Mouse (Mus musculus) neural tube, embryonic 13.5 days (tissue): Measurements from ENCODE around the gene Igtp. TPM values are rescaled to one million over a fixed set of nuclear protein-coding genes. Genes with fewer than 3 reads are reported as not detected.
"Not testable (repeated sequence)": the region's sequence is repeated elsewhere in the genome, so short reads cannot be mapped to it uniquely, and the experiment has no call there.

Source experiments
- ATAC-seq: fragments of 200-750 bp; cut with Nextera tagmentation; 2 replicates; pipeline ENCODE4 v1.8.0; 2017; ENCODE audit warnings: low read depth, mild to moderate bottlenecking, moderate TSS enrichment, moderate library complexity
- H3K27ac ChIP-seq: fragments of 300-500 bp; sonication (generic); replicated peaks from 2 replicates; pipeline ENCODE4 v1.5.1; 2015; ENCODE audit warnings: moderate library complexity, mild to moderate bottlenecking, inconsistent platforms
- H3K27me3 ChIP-seq: fragments of 300-500 bp; sonication (generic); 2 replicates; pipeline ENCODE4 v1.6.1; 2015; ENCODE audit warnings: mild to moderate bottlenecking, inconsistent platforms
- H3K36me3 ChIP-seq: fragments of 300-500 bp; sonication (generic); 2 replicates; pipeline ENCODE4 v1.6.1; 2015; ENCODE audit warnings: mild to moderate bottlenecking, inconsistent platforms
- H3K4me1 ChIP-seq: fragments of 300-500 bp; sonication (generic); replicated peaks from 2 replicates; pipeline ENCODE4 v1.6.1; 2015; ENCODE audit warnings: inconsistent platforms
- H3K4me2 ChIP-seq: fragments of 300-500 bp; sonication (generic); 2 replicates; pipeline ENCODE4 v1.6.1; 2015; ENCODE audit warnings: inconsistent platforms, mild to moderate bottlenecking, moderate library complexity
- H3K4me3 ChIP-seq: fragments of 300-500 bp; sonication (generic); 2 replicates; pipeline ENCODE4 v1.5.1; 2015; ENCODE audit warnings: mild to moderate bottlenecking, inconsistent platforms
- H3K9ac ChIP-seq: fragments of 300-500 bp; sonication (generic); 2 replicates; pipeline ENCODE4 v1.6.1; 2015; ENCODE audit warnings: moderate library complexity, mild to moderate bottlenecking, inconsistent platforms
- H3K9me3 ChIP-seq: fragments of 300-500 bp; sonication (generic); 2 replicates; pipeline ENCODE4 v1.6.1; 2016; ENCODE audit warnings: inconsistent platforms
- WGBS: fragments of 180-500 bp; shearing (Covaris S2); methylation state at CpG from one replicate; pipeline ENCODE4 v1.1.7; 2015; 5-methylcytosine and 5-hydroxymethylcytosine counted together
- polyA plus RNA-seq: library from polyadenylated mRNA; unstranded; fragments of >200 nt; fragmentation: Nextera tagmentation; extraction: Ambion mirVana; gene quantifications from 2 replicates; pipeline ENCODE4 v1.2.1, GENCODE M21; 2015

Gene Igtp
- polyA plus RNA-seq, 1 experiment from 2014 or later: 2.2 TPM

GRCm38 (mm10) chr11:58215814-58216213 is 16.5 kb downstream of the Igtp start:
- no peak for ATAC-seq
- Histone ChIP-seq H3K36me3 (no peaks in the 10 kb centered on the region), H3K4me1 (peaks cover 16% of the 10 kb centered on the region), H3K9me3 (no peaks in the 10 kb centered on the region), H3K4me3 (no peak overlapping the region), H3K4me2 (no peak overlapping the region), H3K27me3 (no peaks in the 10 kb centered on the region), H3K27ac (no peak overlapping the region), H3K9ac (no peak overlapping the region)
- 81% methylated on average over 5 of the region's 5 CpGs for WGBS

GRCm38 (mm10) chr11:58216823-58217222 is 17.5 kb downstream of the Igtp start:
- no peak overlapping the region for H3K4me2 ChIP-seq
- H3K27me3 ChIP-seq: no peaks in the 10 kb centered on the region
- peaks cover 6% of the 10 kb centered on the region; the same call in 1 of the 2 replicates for H3K4me1 ChIP-seq
- H3K4me3 ChIP-seq: no peak overlapping the region
- H3K9ac ChIP-seq: no peak overlapping the region
- WGBS: 86% methylated on average over 6 of the region's 6 CpGs
- H3K9me3 ChIP-seq: no peaks in the 10 kb centered on the region
- H3K36me3 ChIP-seq: no peaks in the 10 kb centered on the region
- H3K27ac ChIP-seq: no peak overlapping the region
- no peak for ATAC-seq

GRCm38 (mm10) chr11:58223751-58224150 is 24.4 kb downstream of the Igtp start:
- 61% methylated on average over 4 of the region's 4 CpGs for WGBS
- H3K27ac ChIP-seq: no peak overlapping the region
- no peaks in the 10 kb centered on the region for H3K27me3 ChIP-seq
- no peak for ATAC-seq
- H3K9ac ChIP-seq: no peak overlapping the region
- no peaks in the 10 kb centered on the region for H3K9me3 ChIP-seq
- H3K36me3 ChIP-seq: no peaks in the 10 kb centered on the region
- peaks cover 10% of the 10 kb centered on the region; the same call in 1 of the 2 replicates for H3K4me1 ChIP-seq
- H3K4me3 ChIP-seq: no peak overlapping the region
- no peak overlapping the region for H3K4me2 ChIP-seq

GRCm38 (mm10) chr11:58224313-58224712 is 25.0 kb downstream of the Igtp start:
- no peak overlapping the region for H3K27ac ChIP-seq
- no peaks in the 10 kb centered on the region for H3K36me3 ChIP-seq
- WGBS: 53% methylated on average over 7 of the region's 7 CpGs
- H3K4me1 ChIP-seq: peaks cover 10% of the 10 kb centered on the region; the same call in 1 of the 2 replicates
- no peak for ATAC-seq
- H3K9ac ChIP-seq: no peak overlapping the region
- H3K4me3 ChIP-seq: no peak overlapping the region
- no peaks in the 10 kb centered on the region for H3K9me3 ChIP-seq
- H3K4me2 ChIP-seq: no peak overlapping the region
- H3K27me3 ChIP-seq: no peaks in the 10 kb centered on the region

GRCm38 (mm10) chr11:58224872-58225271 is 25.5 kb downstream of the Igtp start:
- H3K4me3 ChIP-seq, H3K27me3 ChIP-seq, H3K27ac ChIP-seq, H3K4me2 ChIP-seq, H3K9me3 ChIP-seq, H3K9ac ChIP-seq, ATAC-seq, H3K36me3 ChIP-seq: not testable (repeated sequence)
- H3K4me1 ChIP-seq: peaks cover 10% of the 10 kb centered on the region; the same call in 1 of the 2 replicates
- WGBS: 79% methylated on average over 2 of the region's 2 CpGs

- Histone ChIP-seq H3K4me2 (no peak overlapping the region), H3K36me3 (no peaks in the 10 kb centered on the region), H3K27me3 (no peaks in the 10 kb centered on the region), H3K27ac (no peak overlapping the region), H3K9ac (no peak overlapping the region), H3K9me3 (no peaks in the 10 kb centered on the region), H3K4me1 (peaks cover 10% of the 10 kb centered on the region; the same call in 1 of the 2 replicates), H3K4me3 (no peak overlapping the region)
- WGBS: 10% methylated on average over 5 of the region's 5 CpGs
- no peak for ATAC-seq
Observed at GRCm38 (mm10) chr11:58225655-58226054, 26.3 kb downstream of the Igtp start.

GRCm38 (mm10) chr11:58226425-58226824 is 27.1 kb downstream of the Igtp start:
- Histone ChIP-seq H3K9me3 (no peaks in the 10 kb centered on the region), H3K27ac (no peak overlapping the region), H3K27me3 (no peaks in the 10 kb centered on the region), H3K36me3 (no peaks in the 10 kb centered on the region), H3K4me3 (no peak overlapping the region), H3K9ac (no peak overlapping the region), H3K4me2 (no peak overlapping the region), H3K4me1 (peaks cover 10% of the 10 kb centered on the region; the same call in 1 of the 2 replicates)
- ATAC-seq: no peak

- H3K36me3 ChIP-seq, H3K4me2 ChIP-seq, H3K9ac ChIP-seq, H3K4me1 ChIP-seq, H3K27ac ChIP-seq, H3K9me3 ChIP-seq, H3K4me3 ChIP-seq, ATAC-seq, H3K27me3 ChIP-seq: not testable (repeated sequence)
- 98% methylated on average over 2 of the region's 2 CpGs for WGBS
Observed at GRCm38 (mm10) chr11:58228021-58228420, 28.7 kb downstream of the Igtp start.

GRCm38 (mm10) chr11:58230396-58230910 is 31.1 kb downstream of the Igtp start:
- no peak for ATAC-seq
- no peaks in the 10 kb centered on the region for H3K9me3 ChIP-seq
- H3K27ac ChIP-seq: no peak overlapping the region
- H3K9ac ChIP-seq: no peak overlapping the region
- no peak overlapping the region for H3K4me2 ChIP-seq
- H3K27me3 ChIP-seq: no peaks in the 10 kb centered on the region
- no peak overlapping the region for H3K4me3 ChIP-seq
- H3K4me1 ChIP-seq: no peaks in the 10 kb centered on the region; the same call in 1 of the 2 replicates
- 65% methylated on average over 16 of the region's 16 CpGs for whole genome bisulfite sequencing
- no peaks in the 10 kb centered on the region for H3K36me3 ChIP-seq

- no peaks in the 10 kb centered on the region for H3K4me1 ChIP-seq
- H3K4me2 ChIP-seq: no peak overlapping the region
- 87% methylated on average over 8 of the region's 8 CpGs for WGBS
- no peak overlapping the region for H3K27ac ChIP-seq
- H3K9ac ChIP-seq: no peak overlapping the region
- no peak overlapping the region for H3K4me3 ChIP-seq
- no peaks in the 10 kb centered on the region for H3K9me3 ChIP-seq
- no peaks in the 10 kb centered on the region for H3K36me3 ChIP-seq
- H3K27me3 ChIP-seq: no peaks in the 10 kb centered on the region
- ATAC-seq: no peak
Observed at GRCm38 (mm10) chr11:58231156-58231555, 31.8 kb downstream of the Igtp start.

GRCm38 (mm10) chr11:58234551-58234950 is 35.2 kb downstream of the Igtp start:
- not testable (repeated sequence) for H3K9ac ChIP-seq, H3K36me3 ChIP-seq, ATAC-seq, H3K4me3 ChIP-seq, H3K27ac ChIP-seq, H3K27me3 ChIP-seq, H3K9me3 ChIP-seq, H3K4me2 ChIP-seq, H3K4me1 ChIP-seq
- WGBS: 86% methylated on average over 3 of the region's 3 CpGs

- H3K4me1 ChIP-seq: peaks cover 9% of the 10 kb centered on the region; the same call in 1 of the 2 replicates
- H3K36me3 ChIP-seq: no peaks in the 10 kb centered on the region
- no peak for ATAC-seq
- H3K4me3 ChIP-seq: no peak overlapping the region
- no peak overlapping the region for H3K9ac ChIP-seq
- H3K4me2 ChIP-seq: no peak overlapping the region
- 14% methylated on average over 6 of the region's 6 CpGs for WGBS
- H3K9me3 ChIP-seq: no peaks in the 10 kb centered on the region
- H3K27ac ChIP-seq: no peak overlapping the region
- no peaks in the 10 kb centered on the region for H3K27me3 ChIP-seq
Observed at GRCm38 (mm10) chr11:58235152-58235551, 35.8 kb downstream of the Igtp start.
